Mouse (Mus musculus): ENCODE measurements around the gene Rnh1.

Rnh1 gene

GRCm38 (mm10) chr7:141204546-141204945, 31.9 kb upstream of the Rnh1 start:
- DNase-seq: no peak

- no peak for DNase-seq
Measured at GRCm38 (mm10) chr7:141198121-141198520, 25.5 kb upstream of the Rnh1 start.

DNA sequence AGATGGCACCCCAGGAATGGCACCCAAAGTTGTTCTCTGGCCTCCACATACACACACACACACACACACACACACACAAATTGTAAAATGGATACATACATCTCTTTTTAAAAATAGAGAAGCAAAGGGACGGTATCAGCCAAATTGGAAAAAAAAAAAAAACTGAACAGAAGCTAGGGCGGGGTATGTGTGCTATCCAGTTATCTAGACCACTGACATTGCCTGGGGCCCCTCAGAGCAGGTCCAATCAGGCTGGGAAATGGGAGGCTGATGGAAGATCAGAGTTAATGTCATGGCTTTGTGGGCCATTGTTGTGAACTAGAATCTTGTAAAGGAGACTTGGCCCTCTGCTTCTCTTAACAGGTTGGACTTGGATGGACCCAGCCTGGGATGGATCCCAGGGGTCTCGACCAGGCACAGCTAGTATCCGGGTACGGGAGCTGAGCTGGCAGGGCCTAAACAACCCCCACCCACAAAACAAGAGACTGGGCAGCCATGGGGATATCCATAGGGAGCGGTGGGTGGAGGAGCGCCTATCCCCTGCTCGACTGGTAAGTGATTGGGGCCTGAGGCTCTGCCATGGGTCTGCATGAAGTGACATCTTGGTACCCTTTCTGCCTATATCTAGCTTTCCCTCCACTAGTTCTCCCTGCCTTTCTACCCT, 24.1 kb upstream of the Rnh1 start:
- DNase-seq: no peak

DNA sequence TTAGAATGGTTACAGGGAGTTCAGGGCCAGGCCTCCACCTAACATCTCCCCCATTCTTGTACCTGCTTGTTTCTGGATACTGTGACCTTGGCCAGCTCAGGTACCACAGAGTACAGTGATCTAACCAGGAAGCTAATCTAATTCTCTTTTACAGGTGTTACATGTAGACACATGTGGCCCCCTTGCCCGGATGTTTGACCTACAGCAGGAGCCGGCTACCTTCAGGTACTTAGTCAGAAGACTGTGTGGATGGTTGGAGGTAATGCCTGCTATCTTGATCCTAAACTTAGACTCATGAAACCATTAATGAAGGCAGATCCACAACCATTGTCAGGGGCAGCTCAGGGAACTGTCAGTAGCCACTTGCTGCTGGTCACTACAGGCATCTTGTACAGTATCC, 23.1 kb upstream of the Rnh1 start:
- DNase-seq: no peak

- DNase-seq: peak; percentile 89
Measured at GRCm38 (mm10) chr7:141194830-141195229, 22.2 kb upstream of the Rnh1 start.

GRCm38 (mm10) chr7:141194409-141194808, 21.8 kb upstream of the Rnh1 start:
- no peak for DNase-seq

- DNase-seq: peak; percentile 97
Measured at GRCm38 (mm10) chr7:141193948-141194347, 21.3 kb upstream of the Rnh1 start, which contains the start of the genes Hras and Lrrc56. Gene Hras (minus strand): TSS chr7:141194005. Gene Lrrc56 (plus strand): TSS chr7:141194157.

DNA sequence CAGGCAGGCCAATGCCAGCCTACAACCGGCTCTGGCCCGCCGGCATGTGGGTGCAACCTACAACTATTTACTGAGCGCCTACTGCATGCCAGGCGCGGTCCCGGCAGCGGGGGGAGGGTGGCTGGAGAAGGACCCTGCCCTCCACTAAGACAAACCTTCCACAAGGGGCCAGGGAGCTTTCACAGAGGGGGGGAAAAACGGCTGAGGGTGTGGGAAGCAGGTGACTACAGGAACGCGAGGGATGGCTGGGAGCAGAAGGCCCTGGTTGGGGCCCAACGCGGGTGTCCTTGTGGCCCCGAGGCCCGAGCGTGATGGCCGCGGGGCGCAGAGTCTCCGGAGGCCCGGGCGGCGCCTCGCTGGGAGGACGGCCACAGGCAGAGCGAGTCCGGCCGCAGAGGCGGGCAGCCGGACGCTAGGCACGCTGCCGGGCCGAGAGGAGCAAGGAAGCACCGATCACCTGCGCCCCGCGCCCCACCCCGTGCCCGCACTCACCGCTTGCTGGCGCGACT, 20.7 kb upstream of the Rnh1 start:
- no peak for DNase-seq

GRCm38 (mm10) chr7:141192776-141193347, 20.2 kb upstream of the Rnh1 start:
- peak; percentile 36 for DNase-seq

- DNase-seq: no peak
Measured at GRCm38 (mm10) chr7:141191796-141192685, 19.4 kb upstream of the Rnh1 start.

DNA sequence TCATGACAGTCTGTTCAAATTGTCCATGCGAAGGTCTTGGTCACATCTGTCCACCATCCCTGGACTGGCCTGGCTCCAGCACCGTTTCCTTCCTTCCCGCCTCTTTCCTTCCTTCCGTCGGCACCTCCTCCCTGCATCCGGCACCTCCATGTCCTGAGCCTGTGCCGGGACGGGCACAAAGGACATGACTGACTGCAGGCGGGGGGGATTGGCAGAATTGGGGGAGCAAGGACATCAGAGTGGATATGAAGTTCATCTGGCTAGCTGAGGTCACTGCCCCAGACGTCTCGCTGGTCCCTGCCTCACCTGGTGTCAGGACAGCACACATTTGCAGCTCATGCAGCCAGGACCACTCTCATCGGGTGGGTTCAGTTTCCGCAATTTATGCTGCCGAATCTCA, 18.4 kb upstream of the Rnh1 start:
- no peak for DNase-seq

DNA sequence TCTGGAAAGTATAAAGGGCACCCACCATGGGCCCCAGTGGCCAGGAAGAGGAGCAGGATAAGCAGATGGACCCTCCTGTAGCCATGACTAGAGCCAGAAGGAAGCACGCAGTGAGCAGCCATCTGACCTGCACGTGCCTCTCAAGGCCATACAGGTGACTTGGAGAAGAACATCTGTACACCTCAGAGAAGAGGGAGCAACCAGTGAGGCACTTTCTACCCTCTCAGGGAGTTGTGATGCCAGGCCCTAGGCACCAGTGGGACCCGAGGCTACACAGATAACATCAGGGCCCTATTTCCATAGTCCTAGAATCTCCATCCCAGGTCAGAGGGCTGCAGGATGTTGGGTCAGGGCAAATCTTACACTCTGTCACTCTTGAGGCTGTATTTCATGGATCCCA, 17.6 kb upstream of the Rnh1 start:
- no peak for DNase-seq

DNA sequence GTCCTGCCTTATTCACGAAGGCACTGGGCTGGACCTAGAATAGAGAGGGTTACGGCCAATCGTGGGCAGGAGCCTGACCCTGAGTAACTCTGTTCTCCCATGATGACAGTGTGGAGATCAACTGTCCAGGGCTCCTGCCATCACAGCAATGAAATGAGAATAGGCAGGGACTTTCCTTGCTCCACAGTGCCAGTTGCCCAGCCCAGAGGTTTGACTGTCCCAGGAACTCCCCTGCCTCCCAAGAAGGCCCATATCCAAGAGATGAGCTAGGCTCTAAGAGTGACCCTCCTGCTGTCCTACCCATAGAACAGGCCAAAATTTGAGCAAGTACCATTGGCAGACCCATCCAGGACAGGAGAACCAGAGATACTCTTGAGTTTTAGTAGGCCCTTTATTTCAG, 16.1 kb upstream of the Rnh1 start:
- no peak for DNase-seq

- DNase-seq: no peak
Measured at GRCm38 (mm10) chr7:141188194-141188593, 15.5 kb upstream of the Rnh1 start.

- peak; percentile 84 for DNase-seq
Measured at GRCm38 (mm10) chr7:141176173-141176572, 3.5 kb upstream of the Rnh1 start.

- DNase-seq: no peak
Measured at GRCm38 (mm10) chr7:141175068-141175467, 2.4 kb upstream of the Rnh1 start.

DNA sequence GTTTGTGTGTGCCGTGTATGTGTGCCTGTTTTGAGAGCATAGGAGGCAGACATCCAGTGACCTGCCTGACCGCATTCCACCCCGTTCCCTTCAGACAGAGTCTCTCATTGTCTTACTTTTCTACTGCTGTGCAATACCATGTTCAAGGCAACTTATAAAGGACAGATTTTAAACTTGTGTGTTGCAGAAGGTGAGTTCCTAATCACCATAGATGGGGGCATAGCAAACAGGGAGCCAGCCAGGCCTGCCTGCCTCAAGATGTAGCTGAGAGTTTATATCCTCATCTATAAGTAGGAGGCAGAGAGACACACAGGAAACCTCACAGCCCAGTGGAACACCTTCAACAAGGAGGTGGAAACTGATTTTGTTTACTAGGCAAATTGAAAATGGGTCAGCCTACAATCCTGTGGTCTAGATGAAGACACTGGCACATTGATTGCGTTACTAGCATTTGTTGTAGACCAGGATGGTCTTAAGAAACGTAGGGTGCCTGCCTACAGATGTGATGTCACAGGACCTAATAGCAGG, 730 bp upstream of the Rnh1 start:
- no peak for DNase-seq

GRCm38 (mm10) chr7:141169866-141170265, 2.8 kb downstream of the Rnh1 start:
- no peak for DNase-seq

GRCm38 (mm10) chr7:141169300-141169699, 3.4 kb downstream of the Rnh1 start:
- DNase-seq: no peak

GRCm38 (mm10) chr7:141168518-141168953, 4.1 kb downstream of the Rnh1 start:
- DNase-seq: no peak

DNA sequence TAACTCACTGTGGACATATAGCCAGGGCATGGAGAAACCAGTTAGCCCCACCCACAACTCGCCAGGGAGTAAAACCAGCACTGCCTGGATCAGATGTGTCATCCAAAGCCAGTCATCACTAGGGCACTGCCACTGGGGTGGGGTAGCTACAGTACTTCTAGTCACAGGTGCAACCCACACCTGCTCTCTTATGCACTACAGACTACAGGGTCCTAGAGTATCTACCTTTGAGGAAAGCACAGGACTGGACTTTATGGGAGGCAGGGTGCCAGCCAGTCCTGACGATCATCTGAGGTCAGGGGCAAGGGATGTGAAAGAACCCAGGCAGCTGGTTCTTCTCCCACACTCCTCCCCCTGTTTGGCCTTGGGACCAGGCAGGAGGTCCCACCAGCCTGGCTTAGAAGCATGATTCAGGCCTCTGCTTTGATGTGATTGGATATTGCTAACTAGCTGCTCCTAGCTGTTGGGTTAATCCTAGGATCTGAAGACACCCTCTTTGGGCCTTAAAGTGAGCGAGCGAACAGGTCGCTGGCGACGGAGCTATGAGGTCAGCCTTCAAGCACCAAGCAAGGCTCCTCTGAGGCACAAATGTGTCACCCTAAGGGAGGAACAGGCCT, 4.6 kb downstream of the Rnh1 start:
- DNase-seq: no peak

DNA sequence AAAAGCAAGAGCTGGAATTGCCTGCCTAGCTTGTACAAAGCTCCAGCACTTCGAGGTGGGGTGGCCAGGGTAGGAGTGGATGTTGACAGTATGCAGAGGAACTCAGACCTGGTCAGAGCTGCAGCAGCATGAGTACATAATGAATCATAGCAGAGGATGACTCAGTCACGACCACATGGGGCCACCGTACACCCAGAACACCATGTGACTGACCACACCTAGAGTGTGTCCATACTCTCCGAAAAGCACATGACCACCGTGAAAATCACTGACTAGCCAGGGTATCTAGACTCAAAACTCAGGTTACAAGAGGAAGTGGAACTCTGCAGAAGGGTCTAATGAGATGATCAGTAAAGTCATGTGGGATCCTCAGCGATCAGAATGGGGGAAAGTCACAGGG, 7.8 kb downstream of the Rnh1 start:
- no peak for DNase-seq

DNA sequence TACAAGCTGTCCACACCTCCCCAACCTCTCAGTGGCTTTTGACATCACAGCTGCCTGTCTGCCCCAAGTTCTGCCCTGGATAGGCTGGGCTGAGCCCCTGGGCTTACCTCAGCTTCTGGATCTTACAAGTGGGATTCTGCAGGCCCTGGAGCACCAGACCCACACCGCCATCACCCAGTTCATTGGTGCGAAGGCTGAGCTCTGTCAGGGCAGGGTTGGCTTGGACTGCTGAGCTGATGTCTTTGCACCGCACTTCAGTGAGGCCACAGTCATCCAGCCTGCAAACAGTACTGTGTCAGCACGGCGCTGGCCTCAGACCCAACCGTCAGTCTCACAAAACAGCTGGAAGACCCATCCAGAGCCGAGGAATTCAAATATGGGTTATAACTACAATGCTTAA, 8.3 kb downstream of the Rnh1 start:
- no peak for DNase-seq

Data from layer of hippocampus, adult 9-11 months (tissue).